Mouse (Mus musculus) adrenal gland, postnatal 25 days (tissue): ENCODE data around the gene Obox1. TPM values are rescaled to one million over a fixed set of nuclear protein-coding genes. Genes with fewer than 3 reads are reported as not detected.
"Not testable (repeated sequence)": the region's sequence is repeated elsewhere in the genome, so short reads cannot be mapped to it uniquely, and the experiment has no call there.

Experiments used
- DNase-seq: peaks from one replicate; pipeline ENCODE4 v3.0.0; 2021; ENCODE audit warnings: mixed read lengths
- long read RNA-seq: library from polyadenylated mRNA; stranded (forward); transcript quantifications from one replicate; pipeline ENCODE4 v2.0.0, GENCODE M21; 2021
- total RNA-seq: library from RNA; stranded (reverse); gene quantifications from 2 replicates; pipeline ENCODE4 v1.2.3, GENCODE M21; 2021

Gene Obox1
- not detected in 2 replicates for total RNA-seq
- long read RNA-seq: 0 reads

GRCm38 (mm10) chr7:15388421-15388998 lies at the start of gene Obox1, which contains the start of gene Obox2:
Obox1 (plus strand) TSS chr7:15388948.
Obox2 (plus strand) TSS chr7:15388721.
- not testable (repeated sequence) for DNase-seq

DNA sequence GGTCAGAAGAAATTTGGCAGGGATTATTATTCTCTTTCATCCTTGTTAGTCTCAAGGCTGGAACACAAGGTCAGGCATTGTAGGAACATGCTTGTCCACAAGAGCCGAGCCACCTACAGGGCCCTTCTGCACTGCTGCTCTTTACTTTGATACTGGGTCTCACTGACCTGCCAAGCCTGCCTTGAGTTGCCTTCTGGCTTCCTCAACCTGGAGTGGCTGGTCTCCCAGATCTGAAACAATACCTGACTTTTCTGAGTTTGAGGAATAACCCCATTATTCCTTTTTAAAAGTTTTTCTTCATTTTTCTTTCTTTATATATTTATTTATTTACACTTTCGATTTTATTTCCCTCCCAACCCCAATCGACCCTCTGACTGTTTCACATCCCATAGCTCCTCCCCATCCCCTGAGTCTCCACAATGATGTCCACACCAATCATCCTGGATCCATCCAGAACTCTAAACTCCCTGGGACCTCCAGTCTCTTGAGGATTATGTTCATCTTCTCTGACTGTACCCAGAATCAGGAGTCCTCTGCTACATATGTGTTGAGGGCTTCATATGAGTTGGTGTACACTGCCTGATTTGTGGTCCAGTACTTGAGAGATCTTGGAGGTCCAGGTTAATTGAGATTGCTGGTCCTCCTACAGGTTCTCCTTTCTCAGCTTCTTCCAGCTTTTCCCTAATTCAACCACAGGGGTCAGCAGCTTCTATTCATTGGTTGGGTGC lies 10.6 kb downstream of the Obox1 start:
- not testable (repeated sequence) for DNase-seq

DNA sequence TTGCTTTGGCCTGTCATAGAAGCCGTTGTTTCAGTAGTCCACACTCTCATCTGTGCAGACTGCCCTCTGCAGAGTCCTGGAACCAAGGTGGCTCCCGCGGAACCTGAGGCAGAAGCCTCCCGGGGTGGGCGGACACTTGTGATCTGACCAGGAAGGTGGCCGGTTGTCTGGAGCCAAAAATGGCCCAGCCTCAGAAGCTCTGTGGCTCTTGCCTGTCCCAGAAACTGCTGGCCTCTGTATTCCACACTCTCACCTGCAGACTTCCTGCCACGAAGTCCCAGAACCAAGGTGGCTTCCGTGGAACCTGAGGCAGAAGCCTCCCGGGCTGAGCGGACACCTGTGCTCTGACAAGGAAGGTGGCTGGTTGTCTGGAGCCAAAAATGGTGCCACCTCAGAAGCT lies 18.1 kb downstream of the Obox1 start:
- DNase-seq: not testable (repeated sequence)

GRCm38 (mm10) chr7:15418046-15418445 lies 29.3 kb downstream of the Obox1 start:
- not testable (repeated sequence) for DNase-seq

- not testable (repeated sequence) for DNase-seq
Measured at GRCm38 (mm10) chr7:15425537-15425936, 36.8 kb downstream of the Obox1 start.

DNA sequence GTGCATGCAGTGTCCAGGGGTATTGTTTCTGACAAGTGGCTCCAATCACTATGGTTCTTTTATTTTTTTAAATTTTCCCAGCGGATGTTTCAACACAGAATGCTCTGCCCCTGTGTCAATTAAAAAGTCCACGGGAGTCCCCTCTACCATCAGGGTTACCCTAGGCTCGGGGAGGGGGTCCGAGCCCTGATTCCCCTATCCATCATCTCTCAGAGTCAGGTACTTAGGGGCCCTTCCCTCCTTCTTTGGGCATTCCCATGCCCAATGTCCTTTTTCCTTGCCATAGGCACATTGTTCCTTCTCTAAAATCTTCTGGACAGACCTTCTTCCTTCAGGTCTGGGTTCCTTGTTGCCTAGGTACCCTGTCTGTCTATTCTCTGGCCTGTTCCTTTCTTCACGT lies 120.7 kb downstream of the Obox1 start:
- not testable (repeated sequence) for DNase-seq

Other genes starting within 250 kb of the Obox1 start
- gene Obox2, start 227 bp upstream of the Obox1 start, total RNA-seq: not detected in 2 replicates